Mouse (Mus musculus) thymus, adult 18-20 months (tissue): ENCODE data around the gene Clec2e.
A peak's percentile ranks its signal among the peaks of the same experiment; 100 is the strongest.

Source experiments
- DNase-seq, 2 experiments: peaks; one replicate each; pipeline ENCODE4 v3.0.0; 2022; ENCODE audit warnings: mixed read lengths in 2 of 2

The Clec2e gene

DNA sequence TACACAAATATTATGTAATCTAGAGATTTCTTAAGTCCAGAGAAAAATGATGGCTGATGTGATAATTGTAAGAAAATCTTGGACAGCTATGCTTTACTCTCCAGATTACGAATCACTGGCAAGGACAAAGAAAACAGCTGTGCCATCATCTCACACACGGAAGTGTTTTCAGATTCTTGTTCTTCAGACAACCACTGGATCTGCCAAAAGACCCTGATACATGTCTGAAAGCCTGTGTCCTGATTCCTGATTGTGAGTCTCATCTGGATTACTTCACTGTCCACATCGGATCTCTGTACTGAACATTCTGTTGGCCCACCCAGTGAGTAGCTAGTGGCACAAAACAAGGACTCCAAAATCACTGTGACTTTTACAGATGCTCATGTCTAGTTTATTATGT is 44.5 kb downstream of the Clec2e start:
- DNase-seq: no peak

- no peak for DNase-seq
Measured at GRCm38 (mm10) chr6:129051731-129052130, 49.0 kb downstream of the Clec2e start.

- DNase-seq: no peak
Measured at GRCm38 (mm10) chr6:129051086-129051485, 49.6 kb downstream of the Clec2e start.

- DNase-seq: no peak
Measured at GRCm38 (mm10) chr6:129049596-129050251, 51.0 kb downstream of the Clec2e start.

- DNase-seq: peak; percentile 41 to 43
Measured at GRCm38 (mm10) chr6:129048857-129049473, 51.7 kb downstream of the Clec2e start.

DNA sequence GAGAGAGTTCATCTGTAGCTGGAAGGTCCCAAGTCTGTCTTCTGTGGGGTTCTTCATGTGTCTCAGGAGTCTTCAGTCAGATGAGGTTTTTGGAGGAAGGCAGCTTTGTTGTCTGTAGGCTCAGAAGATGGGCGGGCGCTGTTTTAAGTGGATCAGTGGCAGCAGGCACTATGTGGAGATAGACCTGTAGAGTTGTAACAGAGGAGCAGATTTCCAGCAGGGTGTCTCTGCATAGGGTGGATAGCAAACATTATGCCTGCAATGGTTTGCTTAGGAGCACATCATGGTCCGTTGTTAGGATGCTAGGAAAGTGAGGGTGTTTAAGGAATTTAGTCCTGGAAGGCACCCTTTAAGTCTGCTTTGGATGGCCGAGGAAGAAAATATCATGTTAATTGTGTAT is 52.3 kb downstream of the Clec2e start:
- no peak for DNase-seq

DNA sequence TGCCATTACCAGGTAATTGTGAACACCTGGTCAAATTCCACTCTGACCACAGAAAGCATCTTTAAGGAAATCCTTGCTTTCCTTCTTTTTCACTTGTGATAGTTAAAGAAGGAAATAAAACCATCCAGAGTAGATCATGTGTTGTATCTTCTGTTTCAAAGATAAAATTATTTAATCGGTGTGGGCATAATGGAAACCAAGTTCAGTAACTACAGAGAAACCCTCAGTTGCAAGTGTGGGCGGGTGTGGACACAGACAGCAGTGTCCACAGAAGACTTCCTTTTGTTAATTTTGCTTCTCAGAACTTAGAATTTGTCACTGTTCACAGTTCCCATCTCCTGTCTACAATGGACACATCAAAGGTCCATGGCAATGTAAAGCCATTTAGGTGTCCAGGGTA is 55.1 kb downstream of the Clec2e start, which contains the start of gene Klrb1f:
Gene Klrb1f, plus strand, starts transcription at position 301 of the 400 bp plus-strand sequence.
- no peak for DNase-seq

GRCm38 (mm10) chr6:129042470-129042869 is 58.2 kb downstream of the Clec2e start:
- DNase-seq: no peak
